Mouse (Mus musculus) ZHBTc4 (cell line): ENCODE data around the gene Inpp5b.
A peak's percentile ranks its signal among the peaks of the same experiment; 100 is the strongest.

Experiments
- DNase-seq: peaks from one replicate; pipeline ENCODE4 v3.0.0-alpha.2; 2011; ENCODE audit warnings: low read depth, low spot score

The Inpp5b gene

DNA sequence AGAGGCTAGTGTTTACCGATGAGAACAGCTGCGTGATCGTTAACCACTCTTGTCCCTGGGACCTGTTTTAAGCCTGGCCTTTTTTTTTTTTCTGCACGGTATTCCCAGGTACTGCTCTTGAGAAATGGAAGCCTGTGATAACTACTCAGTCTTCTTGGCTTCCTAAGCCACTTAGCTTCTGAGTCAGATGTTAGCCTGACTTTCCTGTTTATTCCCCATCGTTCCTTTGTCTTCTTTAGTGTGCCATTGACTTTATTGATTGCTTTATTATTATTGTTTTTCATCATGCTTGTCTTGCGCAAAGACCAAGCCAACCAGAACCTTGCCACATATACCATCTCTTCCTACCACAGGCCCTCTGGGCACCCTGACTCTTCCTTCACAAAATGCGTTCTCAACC lies 68.4 kb downstream of the Inpp5b start:
- DNase-seq, result no peak

DNA sequence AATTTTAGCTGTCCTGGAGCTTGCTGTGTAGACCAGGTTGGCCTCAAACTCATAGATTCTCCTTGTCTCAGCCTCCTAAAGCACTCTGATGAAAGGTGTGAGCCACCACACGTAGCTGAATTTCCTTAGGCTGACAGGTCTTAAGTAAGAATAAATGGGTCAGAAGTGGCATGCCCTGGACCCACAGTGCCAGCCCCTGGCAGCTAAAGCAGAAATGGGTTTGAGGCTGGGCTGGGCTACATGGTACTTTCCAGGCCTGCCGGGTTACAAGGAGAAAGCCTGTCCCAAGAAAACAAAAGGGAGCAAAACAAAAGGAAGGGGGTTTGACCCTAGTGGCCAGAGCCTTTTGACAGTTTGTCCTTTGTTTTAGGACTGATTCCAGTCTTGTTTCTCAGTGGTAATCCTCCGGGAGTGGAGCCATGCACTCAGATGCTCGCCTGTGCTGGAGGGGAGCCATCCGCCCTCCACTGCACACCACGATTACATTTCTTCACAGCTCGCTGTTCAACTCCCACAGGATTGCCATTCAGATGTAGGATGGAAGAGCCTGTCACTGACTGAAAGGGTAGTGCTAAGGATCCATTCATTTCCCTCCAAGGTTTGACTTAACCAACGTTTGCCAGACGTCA lies 69.8 kb downstream of the Inpp5b start:
- peak; percentile 32 for DNase-seq

DNA sequence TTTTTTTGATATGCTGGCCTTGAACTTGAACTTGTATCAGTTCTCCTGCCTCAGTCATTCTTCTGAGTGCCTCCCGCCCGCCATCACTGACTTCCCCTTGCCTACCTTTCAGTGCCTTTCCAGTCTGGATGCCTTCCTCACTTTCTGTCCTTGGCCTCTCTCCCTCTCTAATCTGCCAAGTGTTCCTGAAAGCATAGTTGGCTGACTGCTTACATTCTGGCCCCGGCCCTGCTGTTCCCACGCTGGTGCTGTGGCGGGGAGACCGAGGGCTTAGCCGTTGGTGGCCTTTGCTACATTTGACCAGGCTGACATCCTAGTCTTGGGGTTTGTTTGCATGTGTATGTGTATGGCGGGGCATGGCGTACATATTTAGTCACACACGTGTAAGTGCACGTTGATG lies 74.3 kb downstream of the Inpp5b start:
- DNase-seq, result no peak

DNA sequence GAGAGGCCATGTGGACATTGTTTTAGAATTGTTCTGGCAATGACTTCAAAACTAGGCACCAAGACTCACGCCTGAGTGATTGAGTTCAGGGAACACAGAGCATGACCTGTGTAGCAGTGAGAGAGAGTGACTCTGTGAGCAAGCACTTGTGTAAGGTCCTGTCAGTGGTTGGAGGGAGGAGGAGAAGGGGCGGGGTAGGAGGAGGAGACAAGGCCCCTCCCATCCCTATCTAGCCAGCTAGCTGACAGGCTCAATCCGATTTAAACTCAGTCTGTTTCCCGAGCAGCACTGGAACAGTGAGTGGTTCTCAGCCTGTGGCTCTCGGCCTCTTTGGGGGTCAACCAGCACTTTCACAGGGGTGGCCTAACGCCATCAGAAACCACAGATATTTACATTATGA lies 76.2 kb downstream of the Inpp5b start:
- peak; percentile 85 for DNase-seq

DNA sequence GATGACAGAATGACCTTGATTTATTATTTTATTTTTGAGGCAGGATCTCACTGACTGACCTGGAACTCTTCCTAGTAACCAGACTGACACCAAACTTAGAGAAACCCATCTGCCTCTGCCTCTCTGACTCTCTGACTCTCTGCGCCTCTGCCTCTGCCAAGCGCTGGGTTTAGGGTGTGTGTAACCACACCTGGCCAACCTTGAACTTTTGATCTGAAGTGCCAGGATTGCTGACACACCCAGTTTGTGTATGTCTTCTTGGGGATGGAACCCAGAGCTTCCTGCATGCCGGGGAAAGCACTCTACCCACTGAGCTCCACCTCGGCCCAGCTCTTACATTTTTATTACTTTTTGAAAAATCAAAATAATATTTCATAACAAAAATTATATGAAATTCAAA lies 77.2 kb downstream of the Inpp5b start:
- DNase-seq, result peak; percentile 47

DNA sequence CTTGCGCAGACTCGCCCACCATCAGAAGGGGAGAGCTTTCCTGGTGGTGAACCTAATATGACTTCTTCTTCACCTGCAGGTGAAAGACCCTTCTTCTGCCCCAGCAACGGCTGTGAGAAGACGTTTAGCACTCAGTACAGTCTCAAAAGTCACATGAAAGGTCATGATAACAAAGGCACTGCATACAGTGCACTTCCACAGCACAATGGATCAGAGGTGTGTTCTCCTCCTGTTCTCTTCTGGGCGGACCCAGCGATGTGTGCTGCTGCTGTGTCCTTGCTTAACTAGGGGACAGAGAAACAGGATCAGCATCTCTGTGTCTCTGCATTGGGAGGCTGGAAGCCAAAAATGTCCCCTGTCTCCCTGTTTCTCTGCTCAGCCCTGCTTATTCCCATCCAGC lies 83.3 kb downstream of the Inpp5b start:
- DNase-seq, result peak; percentile 93

DNA sequence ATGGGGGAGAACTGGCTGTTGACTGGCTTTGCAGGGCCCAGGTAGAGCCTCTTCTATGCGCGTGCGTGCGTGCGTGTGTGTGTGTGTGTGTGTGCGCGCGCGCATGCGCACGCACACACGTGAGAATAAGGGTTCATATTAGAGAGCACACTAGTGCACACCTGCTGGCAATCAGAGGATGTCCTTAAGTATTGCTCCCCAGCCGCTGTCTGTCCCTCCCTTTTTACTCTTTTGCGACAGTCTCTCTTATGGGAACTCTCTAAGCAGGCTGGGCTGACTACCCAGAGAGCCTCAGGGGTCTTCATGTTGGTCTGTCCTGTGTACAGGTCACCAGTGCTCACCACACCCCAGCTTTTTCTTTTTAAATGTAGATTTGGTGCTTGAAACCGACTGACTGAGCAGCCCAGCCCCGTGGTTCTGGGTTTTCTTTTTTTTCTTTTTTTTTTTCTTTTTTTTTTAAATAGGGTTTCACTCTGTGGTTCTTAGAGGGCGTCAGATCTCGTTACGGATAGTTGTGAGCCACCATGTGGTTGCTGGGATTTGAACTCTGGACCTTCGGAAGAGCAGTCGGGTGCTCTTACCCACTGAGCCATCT lies 83.8 kb downstream of the Inpp5b start:
- peak; percentile 75 for DNase-seq

DNA sequence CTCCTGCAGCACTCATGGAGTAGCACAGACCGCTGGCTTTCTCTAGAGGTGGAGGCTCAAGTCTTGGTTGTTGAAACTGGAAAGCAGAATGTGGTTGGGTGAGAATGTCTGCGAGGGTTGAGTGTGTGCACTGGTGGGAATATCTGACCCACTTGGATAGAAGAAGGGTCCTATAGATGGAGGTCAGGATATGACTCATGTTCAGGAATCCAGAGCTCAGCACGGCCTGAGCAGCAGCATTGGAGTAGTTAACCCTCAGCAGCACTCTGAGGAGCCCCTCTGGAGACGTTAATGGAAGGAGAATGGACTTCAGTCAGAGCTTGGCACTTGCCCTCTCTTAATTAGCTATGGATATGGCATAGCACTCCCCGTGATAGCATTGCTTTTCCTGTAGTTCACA lies 88.0 kb downstream of the Inpp5b start:
- DNase-seq, result no peak

DNA sequence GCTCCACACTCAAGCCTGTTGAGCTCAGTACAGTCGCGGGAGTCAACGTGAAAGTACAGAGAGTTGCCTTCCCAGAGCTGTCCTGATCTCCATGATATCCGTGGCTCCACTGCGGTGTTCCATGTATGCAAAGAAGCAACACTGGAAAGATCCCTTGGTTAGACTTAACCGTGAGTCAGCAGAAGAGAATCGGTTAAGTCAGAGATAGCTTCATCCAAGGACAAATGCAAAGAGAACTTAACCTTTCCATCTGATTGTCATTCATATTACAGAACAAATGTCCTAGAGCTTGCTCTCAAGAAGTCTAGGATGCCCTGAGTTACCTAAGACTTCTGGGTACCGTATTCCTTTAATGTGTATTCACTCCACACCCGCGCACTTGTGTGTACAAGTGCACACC lies 91.1 kb downstream of the Inpp5b start:
- DNase-seq, result peak; percentile 63

DNA sequence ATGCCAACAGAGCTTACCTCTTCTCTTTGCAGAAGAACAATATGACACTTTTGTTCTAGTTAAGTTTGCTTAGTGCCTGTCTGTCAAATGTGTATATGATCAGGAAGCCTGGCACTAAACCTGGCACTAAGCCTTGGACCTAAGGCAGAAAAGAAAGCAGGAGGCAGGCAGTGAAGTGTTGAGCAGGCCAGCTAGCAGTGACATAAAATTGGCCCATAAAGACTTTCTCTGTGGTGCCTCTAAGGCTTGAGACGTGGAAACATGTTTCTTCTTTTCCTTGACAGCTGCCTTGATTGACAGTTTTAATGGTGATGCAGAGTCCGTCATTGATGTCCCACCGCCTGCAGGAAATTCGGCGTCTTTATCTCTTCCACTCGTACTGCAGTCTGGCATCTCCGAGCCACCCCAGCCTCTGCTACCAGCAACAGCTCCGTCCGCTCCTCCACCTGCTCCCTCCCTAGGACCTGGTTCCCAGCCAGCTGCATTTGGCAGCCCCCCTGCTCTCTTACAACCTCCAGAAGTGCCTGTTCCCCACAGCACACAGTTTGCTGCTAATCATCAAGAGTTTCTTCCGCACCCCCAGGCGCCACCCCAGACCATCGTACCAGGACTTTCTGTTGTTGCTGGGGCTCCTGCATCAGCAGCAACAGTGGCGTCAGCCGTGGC lies 96.5 kb downstream of the Inpp5b start:
- DNase-seq, result no peak

DNA sequence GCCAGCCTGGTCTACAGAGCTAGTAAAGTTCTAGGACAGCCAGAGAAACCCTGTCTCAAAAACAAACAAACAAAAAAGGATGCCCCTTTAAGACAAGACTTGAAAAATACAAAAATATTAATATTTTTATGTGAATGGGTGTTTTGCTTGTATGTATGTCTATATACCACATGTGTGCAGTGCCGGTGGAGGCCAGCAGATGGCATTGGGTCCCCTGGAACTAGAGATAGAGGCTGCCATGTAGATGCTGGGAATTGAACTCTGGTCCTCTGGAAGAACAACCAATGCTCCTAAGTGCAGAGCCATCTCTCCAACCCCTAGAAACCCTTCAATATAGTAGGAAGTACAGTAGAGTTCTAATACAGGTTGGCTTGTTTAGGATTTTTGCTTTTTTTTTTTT lies 99.3 kb downstream of the Inpp5b start:
- peak; percentile 60 for DNase-seq

DNA sequence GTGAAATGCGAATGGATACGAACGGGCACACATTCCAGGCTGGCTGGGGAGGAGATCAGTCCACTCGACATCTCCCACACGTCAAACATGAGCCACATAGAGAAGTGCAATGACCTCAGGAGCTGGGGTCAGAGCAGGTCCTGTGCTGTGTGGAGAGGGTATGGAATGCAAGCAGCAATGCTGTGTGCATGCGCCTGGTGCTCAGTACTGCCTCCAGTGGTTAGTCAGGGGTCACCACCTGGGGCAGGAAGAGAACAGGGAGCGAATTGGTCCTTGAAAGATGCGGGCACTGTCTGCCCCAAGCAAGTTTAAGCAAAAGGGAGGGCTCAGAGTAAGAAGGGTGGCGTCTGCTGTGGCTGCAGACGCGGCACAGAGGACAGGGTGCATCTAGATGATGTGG lies 101.8 kb downstream of the Inpp5b start:
- peak; percentile 89 for DNase-seq

DNA sequence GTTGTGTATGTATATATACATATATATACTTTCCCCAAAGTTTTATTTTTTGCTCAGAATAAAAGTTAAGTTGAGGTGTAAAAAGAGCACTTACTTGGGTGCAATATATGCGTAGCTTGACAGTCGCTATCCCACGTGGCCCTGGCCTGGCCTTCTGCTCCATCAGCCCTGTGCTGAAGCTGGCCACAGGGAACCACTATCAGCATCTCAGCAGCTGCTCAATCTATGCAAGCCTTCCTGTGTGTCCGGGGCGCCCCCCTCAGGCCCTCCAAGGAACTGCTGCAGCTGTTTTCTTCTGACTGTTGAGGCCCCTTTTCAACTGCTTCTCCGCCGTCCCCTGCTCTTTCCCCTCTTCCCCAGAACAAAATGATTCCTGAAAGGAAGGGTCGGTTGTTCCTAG lies 105.9 kb downstream of the Inpp5b start:
- peak; percentile 89 for DNase-seq

DNA sequence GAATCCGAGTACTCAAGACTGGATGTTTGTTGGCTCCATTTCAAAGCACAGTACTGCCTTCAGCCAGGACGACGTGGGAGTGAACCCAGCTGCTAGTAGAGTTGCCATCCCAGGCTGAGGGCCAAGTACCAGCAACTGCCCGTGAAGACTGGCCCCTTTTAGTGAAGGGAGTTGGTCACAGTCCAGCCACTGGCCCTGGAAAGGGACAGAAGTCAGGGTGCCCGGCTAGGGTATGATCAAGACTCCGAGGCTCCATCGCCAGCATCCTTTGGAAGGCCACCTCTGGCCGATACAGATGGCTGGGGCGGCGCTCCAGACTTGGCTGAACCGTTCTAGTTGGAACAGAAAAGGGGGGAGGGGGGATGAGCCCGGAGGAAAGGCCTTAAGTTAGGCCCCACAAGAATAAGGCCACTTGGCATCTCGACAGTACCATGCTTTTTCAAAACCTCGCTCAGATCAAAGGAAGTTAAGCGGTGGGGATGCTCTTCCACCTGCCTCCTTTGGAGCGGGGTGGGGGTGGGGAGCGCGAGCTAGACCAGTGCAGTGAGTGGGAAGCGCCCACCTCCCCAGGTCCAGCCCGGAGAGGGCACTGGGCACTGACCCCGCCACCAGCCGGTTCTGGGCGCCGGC lies 108.1 kb downstream of the Inpp5b start:
- DNase-seq, result peak; percentile 63

DNA sequence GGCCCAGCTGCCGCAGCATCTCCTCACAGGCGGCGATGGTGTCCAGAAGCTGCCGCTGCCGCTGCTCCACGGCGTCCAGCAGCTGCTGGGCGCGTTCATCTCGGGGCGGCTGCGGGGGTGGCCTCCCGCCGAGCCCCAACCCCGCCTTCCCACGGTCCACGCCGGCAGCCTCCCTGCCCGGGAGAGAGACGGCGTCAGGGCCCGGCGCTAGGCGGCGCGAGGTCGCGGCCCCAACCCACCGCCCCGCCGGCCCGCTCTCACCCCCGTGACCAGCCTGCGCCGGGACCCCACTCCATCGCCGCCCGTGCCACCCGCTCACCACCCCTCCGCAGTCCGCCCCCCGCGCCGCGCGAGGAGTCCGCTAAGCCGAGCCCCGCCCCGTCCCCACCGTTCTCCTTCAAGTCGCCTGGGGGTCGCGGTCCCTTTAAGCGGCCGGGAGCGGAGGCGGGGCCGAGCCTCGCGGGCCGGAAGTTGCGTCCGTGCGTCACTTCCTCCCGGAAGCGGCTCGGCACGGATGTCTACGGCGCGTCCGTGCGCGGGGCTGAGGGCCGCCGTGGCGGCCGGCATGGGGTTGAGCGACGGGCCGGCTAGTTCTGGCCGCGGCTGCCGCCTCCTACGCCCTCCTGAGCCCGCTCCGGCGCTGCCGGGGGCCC lies 108.7 kb downstream of the Inpp5b start, which contains the start of gene Yrdc:
Gene Yrdc, plus strand, starts transcription at position 419 of the 653 bp plus-strand sequence.
- DNase-seq, result peak; percentile 97
